Comparison of ENCODE assay signal across 23 mouse cellular contexts in genomic region chr4:95055276-95055675, GRCm38 (mm10). TPM values are rescaled to one million over a fixed set of nuclear protein-coding genes. Genes with fewer than 3 reads are reported as not detected.
DNase-seq lines count a peak whose midpoint lies in the region; ATAC-seq and TF ChIP-seq lines count a peak whose summit lies in the region.
"Had no signal": no experiment of that assay in that cellular context is flagged by ENCODE, and none has a peak within 500 bp of the region (broad histone marks: within the 10 kb centered on the region; RNA-seq: fewer than 3 reads in every experiment).

No protein-coding gene starts in this region.

- peak overlapping the region; percentile 99; the same call in 1 of the 2 replicates for H3K27ac ChIP-seq in gastrocnemius, adult 2 months
- peak overlapping the region; percentile 87 for H3K27ac ChIP-seq in bone marrow macrophage, adult 2 months (ENCODE audit: insufficient read depth, low read depth, low read length)
- H3K27ac ChIP-seq in stomach, postnatal 0 days (replicated peaks): 0 out of 2 replicates have a peak overlapping the region, but pooled peaks have one; percentile 24
- H3K27ac ChIP-seq: forebrain, embryonic 13.5 days; heart, embryonic 13.5 days; hindbrain, embryonic 12.5 days had no signal

- no peaks in the 10 kb centered on the region for H3K27me3 ChIP-seq in stomach, postnatal 0 days (ENCODE audit: control insufficient read depth, insufficient read depth, low read length)
- H3K27me3 ChIP-seq: forebrain, embryonic 13.5 days; heart, embryonic 13.5 days; hindbrain, embryonic 12.5 days; Patski had no signal

- no peak overlapping the region for H3K9ac ChIP-seq in stomach, postnatal 0 days (ENCODE audit: low read length)
- H3K9ac ChIP-seq: forebrain, embryonic 13.5 days; forebrain, postnatal 0 days; heart, embryonic 13.5 days; hindbrain, embryonic 12.5 days had no signal

- H3K9me3 ChIP-seq in stomach, postnatal 0 days (ENCODE audit: control insufficient read depth, low read length): no peaks in the 10 kb centered on the region
- H3K9me3 ChIP-seq: forebrain, embryonic 13.5 days; heart, embryonic 13.5 days; hindbrain, embryonic 12.5 days had no signal

- TF ChIP-seq CTCF in gastrocnemius, adult 2 months (IDR thresholded peaks at IDR 0.05): no peak
- no peak for TF ChIP-seq CTCF in bone marrow macrophage, adult 2 months (IDR thresholded peaks at IDR 0.05; ENCODE audit: low read depth, low read length)
- TF ChIP-seq CTCF in stomach, postnatal 0 days (IDR thresholded peaks at IDR 0.05; ENCODE audit: low read depth): no peak

- DNase-seq in gastrocnemius, adult 2 months: no peak
- DNase-seq in gastrocnemius, postnatal 4 days (ENCODE audit: low spot score in 2 of 2): no peak
- peak; percentile 8 for DNase-seq in Muller cell, postnatal 12 days (ENCODE audit: inconsistent ontology term)
- DNase-seq in stomach, postnatal 0 days (ENCODE audit: low spot score): no peak
- DNase-seq in right cerebral cortex, postnatal 4 days: no peak
- no peak for DNase-seq in adrenal gland, adult 2 months
- DNase-seq: adrenal gland, postnatal 25 days; B cell, adult 2 months; cerebellum, adult 18-20 months; forebrain, postnatal 0 days; gastrocnemius, postnatal 25 days; heart, postnatal 36 days had no signal

- no peak overlapping the region for H3K4me3 ChIP-seq in gastrocnemius, adult 2 months
- no peak overlapping the region for H3K4me3 ChIP-seq in bone marrow macrophage, adult 2 months (ENCODE audit: insufficient read depth, low read length)
- no peak overlapping the region for H3K4me3 ChIP-seq in stomach, postnatal 0 days (ENCODE audit: low read depth, low read length)
- H3K4me3 ChIP-seq: forebrain, embryonic 13.5 days; heart, embryonic 13.5 days; hindbrain, embryonic 12.5 days had no signal

- no peak for TF ChIP-seq POLR2A in bone marrow macrophage, adult 2 months (IDR thresholded peaks at IDR 0.05; ENCODE audit: borderline replicate concordance, low read depth, low read length)

- WGBS in stomach, postnatal 0 days: 73% methylated on average over 1 of the region's 1 CpGs

- peaks cover 9% of the 10 kb centered on the region for H3K4me1 ChIP-seq in bone marrow macrophage, adult 2 months (ENCODE audit: control insufficient read depth, insufficient read depth, low read length)
- H3K4me1 ChIP-seq in stomach, postnatal 0 days (replicated peaks; ENCODE audit: control insufficient read depth, insufficient read depth): peaks cover 4% of the 10 kb centered on the region; the same call in 1 of the 2 replicates

- H3K36me3 ChIP-seq in stomach, postnatal 0 days (ENCODE audit: control insufficient read depth, insufficient read depth, low read length): no peaks in the 10 kb centered on the region
- H3K36me3 ChIP-seq: G1E; heart, embryonic 13.5 days; hindbrain, embryonic 12.5 days had no signal

- no peak for TF ChIP-seq EP300 in stomach, postnatal 0 days (optimal IDR thresholded peaks at IDR 0.05)

- intact Hi-C loops in gastrocnemius, adult 2 months (cut with DNase I): loop anchor here (10.0 kb wide), 1 partner anchor 330 kb away; no protein-coding TSS in a partner anchor

- no peak overlapping the region for H3K4me2 ChIP-seq in stomach, postnatal 0 days (replicated peaks; ENCODE audit: low read depth)
- H3K4me2 ChIP-seq: forebrain, embryonic 13.5 days; hindbrain, embryonic 12.5 days had no signal

- no peak for ATAC-seq in stomach, postnatal 0 days (ENCODE audit: low FRiP score, low TSS enrichment)
- ATAC-seq: activated CD4-positive, CD25-positive, alpha-beta regulatory T cell, adult 4 months; CD4-positive, CD25-positive, alpha-beta regulatory T cell, adult 4 months; forebrain, embryonic 13.5 days; forebrain, postnatal 0 days; hindbrain, embryonic 16.5 days; inflammation-experienced regulatory T-cells, adult 6 months; intestine, postnatal 0 days; Patski had no signal

RNA-seq across cellular contexts. Expression of gene Jun, which starts 3.3 kb away (rescaled TPM):
- total RNA-seq in gastrocnemius, adult 2 months (2021): 10 to 100 TPM; 41.1 to 59.2 TPM
- total RNA-seq in gastrocnemius, postnatal 4 days (2021): 10 to 100 TPM; 54.6 to 74.7 TPM
- 37.4 and 39.6 TPM in 2 replicates for polyA plus RNA-seq in bone marrow macrophage, adult 2 months (2012; ENCODE audit: insufficient read depth, insufficient read length, missing spikeins)
- polyA plus RNA-seq in stomach, postnatal 0 days (2015; fragmentation: Nextera tagmentation; extraction: Ambion mirVana): 80.2 and 88.9 TPM in 2 replicates
- 100 to 1,000 TPM; 137 to 233 TPM for total RNA-seq in adrenal gland, adult 2 months (2021)
- 187 and 234 TPM in 2 replicates for polyA plus RNA-seq in adrenal gland, adult 2 months (2012; rRNA removed)

Comparison
In these comparisons a context has a peak if more than half of its experiments do, and no peak if none do; other contexts are left out.
1. H3K27ac ChIP-seq: peak in every context shown above with its lines; median percentile 99 in gastrocnemius, adult 2 months; 87 in bone marrow macrophage, adult 2 months; 24 in stomach, postnatal 0 days.